Mouse (Mus musculus) fibroblast of lung, adult 2 months (primary cell): ENCODE measurements around the gene Hoxd3.

Experiments
- DNase-seq: peaks from one replicate; pipeline ENCODE4 v3.0.0-alpha.2; 2011; ENCODE audit warnings: low read depth

The Hoxd3 gene

DNA sequence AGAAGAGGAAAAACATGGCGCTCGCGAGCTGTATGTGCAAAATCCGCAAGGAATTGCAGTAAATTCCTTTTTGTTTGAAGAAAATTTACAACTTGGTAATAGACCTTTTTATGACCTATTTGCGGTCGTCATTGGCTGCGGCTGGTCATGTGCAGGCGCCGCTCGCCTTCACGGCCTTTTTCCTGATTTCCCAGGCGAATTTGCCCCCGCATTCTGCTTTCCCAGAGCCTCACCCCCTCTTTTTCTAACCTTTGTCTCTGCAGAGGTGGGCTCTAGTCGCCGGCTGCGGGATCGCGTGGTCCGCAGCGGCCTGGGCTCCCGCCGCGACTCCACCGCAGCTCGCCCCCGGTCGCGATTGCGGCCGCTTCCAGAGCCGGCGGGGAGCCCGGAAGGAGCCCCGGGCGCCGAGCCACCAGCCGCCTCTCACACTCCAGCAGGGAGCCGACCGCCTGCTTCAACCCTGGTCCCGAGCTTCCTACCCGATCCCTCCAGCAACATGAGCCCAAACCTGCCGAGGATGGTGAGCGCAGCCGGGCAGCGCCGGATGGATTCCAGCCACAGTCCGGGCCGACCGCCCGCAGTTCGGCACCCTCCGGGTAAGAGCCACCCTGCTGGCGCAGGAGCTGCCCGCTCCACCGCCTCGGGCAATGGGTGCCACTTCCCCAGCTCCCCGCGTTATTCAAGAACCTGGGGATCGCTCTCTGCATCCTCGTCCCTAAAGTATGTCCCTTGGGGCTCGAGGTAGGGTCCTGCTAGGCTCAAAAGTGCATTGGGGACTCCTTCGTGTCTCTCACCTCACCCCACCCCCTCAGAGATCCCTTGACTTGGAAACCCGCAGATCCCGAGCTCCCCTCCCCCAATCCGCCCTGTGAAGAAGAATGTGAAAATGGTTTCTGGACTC lies at the start of gene Hoxd3, which contains the start of gene Hoxd4:
TSS of gene Hoxd3 (plus strand) at position 207 of the 901 bp plus-strand sequence.
TSS of gene Hoxd4 (plus strand) at position 209 of the 901 bp plus-strand sequence.
- DNase-seq: no peak

DNA sequence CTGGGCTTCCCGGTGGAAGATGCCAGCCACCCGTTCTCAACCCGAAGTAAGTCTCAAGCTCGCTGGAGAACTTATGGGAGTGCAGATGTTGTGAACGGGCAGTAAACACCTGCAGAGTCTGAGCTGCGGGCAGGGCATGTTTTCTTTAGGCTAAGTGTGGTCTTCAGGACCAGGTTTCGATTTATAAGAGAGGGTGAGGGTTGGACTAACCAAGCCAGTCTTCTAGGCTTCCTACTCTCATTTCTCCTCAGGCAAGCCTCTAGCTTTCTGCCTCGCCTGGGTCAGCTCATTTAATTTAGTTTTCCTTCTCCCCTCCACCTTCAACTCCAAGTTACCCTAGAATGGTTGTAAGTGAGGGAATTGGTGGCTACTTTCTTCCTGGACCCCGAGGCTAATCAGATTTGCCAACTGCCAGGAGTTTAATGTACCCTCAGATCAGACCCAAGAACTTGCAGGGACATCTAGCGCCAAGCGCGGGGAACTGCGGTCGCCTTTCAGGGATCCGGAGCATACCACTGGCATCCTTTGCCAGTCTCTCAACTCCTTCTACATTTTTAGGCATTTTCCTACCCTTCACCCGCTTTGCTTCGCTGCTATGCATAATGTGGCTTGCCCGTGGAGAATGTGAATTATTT lies 48.3 kb upstream of the Hoxd3 start:
- no peak for DNase-seq

DNA sequence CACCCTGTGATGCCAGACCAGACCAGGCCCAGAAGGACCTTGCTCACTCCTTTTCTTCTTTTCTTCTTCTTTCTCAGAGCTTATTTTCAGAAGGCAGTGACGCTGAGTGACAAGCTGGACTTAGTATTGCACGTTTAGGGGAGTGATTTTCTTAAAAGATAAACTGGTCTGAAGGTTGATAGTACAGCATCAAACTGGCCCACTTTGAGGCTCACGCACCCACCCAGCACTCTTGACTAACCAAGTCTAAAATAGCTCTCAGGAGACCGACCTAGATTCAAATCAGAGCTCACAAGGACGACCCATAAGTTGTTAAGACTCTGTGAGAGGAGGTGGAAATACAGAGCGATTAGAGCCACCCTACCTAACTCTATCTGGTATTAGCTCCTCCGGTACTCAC lies 45.3 kb upstream of the Hoxd3 start:
- no peak for DNase-seq

DNA sequence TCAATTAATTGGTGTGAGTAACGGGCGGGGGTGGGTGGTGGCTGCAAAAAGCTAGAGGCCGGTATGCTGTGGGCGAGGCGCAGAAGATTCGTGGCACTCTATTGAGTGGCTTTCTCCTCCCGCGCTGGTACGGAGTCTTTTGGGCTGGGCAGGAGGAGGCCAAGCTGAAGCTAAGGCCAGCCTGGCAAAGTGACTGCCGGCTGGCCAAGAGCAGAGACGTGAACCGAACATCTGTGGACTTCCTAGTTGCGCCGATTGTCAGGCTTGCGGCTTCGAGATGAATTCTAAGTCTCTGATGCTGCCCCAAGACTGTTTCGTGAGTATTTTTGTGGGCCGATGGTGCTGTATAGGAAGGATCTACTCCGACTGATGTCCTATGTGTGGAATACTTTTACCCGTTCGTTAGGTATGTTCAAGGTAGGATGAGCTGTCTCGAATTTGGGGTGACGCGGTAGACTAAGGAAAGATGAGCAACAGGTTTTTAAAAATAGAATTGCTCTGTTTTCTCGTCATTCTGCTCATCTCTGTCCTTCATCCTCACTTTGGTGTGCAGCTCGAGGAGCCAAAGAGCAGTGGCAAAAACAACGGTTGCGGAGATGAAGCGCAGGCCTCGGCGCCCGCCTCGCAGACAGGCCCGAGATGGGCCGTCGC lies 44.4 kb upstream of the Hoxd3 start:
- no peak for DNase-seq

DNA sequence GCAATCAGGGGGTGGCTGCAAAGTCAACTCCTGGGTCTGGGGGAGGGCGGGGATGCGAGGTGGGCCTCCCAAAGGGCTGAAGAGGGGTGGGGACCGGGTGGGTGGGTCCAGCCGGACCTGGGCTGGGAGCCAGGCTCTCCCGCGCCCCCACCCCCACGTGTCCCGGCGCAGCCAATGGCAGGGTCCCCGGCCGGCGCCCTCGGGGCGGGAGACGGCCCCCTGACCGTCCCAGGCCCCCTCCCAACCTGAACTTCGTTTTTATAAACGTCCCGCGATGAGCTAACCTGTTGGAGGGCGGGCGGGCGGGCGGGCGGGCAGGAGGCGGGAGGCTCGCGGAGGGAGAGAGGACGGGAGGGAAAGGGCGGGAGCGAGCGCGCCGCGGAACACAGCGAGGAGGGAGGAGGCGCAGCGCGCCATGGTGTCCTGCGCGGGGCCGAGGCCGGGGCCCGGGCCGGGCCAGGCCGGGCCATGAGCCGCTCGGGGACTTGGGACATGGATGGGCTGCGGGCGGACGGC lies 43.8 kb upstream of the Hoxd3 start, which contains the start of gene Hoxd13:
TSS of gene Hoxd13 (plus strand) at position 469 of the 516 bp plus-strand sequence.
- no peak for DNase-seq

DNA sequence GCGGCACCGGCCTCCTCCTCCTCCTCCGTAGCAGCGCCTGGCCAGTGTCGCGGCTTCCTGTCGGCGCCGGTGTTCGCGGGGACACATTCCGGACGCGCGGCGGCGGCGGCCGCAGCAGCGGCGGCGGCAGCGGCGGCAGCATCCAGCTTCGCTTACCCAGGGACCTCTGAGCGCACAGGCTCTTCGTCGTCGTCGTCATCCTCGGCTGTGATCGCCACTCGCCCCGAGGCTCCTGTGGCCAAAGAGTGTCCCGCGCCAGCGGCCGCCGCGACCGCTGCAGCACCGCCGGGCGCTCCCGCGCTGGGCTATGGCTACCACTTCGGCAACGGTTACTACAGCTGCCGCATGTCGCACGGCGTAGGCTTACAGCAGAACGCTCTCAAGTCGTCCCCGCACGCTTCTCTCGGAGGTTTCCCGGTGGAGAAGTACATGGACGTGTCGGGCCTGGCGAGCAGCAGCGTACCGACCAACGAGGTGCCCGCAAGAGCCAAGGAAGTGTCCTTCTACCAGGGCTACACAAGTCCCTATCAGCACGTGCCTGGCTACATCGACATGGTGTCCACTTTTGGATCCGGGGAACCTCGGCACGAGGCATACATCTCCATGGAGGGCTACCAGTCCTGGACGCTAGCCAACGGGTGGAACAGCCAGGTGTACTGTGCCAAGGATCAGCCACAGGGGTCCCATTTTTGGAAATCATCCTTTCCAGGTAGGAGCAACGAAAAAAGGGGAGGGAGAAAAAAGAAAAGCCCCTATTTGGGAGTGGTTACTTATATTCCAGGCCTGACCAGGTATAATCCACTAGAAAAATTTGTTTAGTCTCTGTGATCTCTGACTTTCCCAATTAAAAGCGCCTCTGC lies 43.1 kb upstream of the Hoxd3 start:
- DNase-seq: no peak

DNA sequence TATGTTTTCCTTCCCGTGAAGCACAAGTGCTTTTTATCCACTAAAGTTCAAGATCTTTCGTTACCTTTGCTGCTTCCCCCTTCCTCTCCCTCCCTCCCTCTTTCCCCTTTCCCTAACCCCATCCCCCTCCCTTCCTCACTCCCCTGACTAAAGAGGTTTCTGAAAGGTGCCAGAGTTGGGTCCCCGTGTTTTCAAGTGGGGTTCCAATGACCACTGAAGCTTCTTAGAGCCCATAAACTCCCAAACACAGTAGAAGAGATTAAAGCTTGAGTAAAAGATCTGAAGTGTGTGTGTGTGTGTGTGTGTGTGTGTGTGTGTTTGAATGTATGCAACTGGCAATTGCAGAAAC lies 42.5 kb upstream of the Hoxd3 start:
- DNase-seq: no peak

DNA sequence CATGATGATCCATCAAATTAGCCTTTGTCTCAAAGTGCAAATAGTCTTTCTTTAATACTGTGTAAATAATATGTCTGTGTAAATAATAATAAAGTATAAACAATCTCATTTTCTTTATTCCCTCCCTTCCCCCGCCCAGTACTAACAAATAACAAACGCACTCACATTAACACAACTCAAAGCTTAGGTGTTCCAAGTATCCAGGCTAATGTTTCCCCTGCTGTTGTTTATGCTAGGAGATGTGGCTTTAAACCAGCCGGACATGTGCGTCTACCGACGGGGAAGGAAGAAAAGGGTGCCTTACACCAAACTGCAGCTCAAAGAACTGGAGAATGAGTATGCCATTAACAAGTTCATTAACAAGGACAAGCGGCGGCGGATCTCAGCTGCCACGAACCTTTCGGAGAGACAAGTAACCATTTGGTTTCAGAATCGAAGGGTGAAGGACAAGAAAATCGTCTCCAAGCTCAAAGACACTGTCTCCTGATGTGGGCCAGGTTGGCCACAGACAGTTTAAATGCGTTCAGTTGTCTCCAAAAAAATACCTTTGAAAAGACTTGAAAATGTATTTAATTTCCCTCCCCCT lies 42.0 kb upstream of the Hoxd3 start:
- DNase-seq: no peak

DNA sequence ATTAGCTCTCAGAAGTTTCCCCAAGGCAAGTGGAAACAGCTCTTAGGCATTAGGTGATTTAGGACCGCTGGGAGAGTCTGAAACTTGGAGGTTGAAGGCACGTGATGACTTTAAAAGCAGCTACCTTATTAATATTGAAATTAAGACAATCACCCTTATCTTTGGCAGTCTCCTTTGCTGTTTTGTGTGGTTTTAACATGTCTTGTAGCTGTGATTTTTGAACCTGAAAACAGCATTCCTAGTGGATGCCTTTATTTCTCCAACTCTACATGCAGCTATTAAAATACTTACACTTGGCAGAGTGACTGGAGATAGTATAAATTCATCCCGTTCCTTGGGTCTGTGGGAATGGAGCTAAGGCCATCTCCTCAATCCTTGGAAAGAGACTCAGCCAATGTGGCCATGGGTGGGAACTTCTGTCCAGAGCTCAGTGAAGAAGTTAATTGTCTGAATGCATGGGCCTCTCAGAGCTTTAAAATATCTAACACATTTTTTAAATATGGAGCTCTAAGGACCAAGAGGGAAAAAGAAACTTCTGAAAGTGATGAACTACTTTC lies 41.0 kb upstream of the Hoxd3 start:
- DNase-seq: no peak

DNA sequence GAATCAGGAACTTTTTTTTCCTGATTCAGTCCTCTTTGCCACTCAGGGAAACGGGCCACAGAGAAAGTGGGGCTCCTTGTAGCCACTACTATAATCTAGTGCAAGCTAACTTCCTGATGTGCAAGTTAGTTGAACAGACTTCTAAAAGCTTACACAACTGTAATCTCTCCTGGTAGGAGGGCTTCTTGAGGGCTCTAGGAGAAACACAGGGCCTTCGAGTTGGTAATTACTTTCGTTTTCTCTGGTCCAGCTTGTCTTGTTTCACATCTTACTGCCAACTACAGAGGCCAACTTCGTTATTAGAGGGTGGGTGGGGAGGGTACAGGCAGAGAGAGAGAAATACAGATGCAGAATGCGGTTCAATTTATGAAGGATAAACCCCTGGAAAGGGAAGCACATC lies 39.9 kb upstream of the Hoxd3 start:
- no peak for DNase-seq

DNA sequence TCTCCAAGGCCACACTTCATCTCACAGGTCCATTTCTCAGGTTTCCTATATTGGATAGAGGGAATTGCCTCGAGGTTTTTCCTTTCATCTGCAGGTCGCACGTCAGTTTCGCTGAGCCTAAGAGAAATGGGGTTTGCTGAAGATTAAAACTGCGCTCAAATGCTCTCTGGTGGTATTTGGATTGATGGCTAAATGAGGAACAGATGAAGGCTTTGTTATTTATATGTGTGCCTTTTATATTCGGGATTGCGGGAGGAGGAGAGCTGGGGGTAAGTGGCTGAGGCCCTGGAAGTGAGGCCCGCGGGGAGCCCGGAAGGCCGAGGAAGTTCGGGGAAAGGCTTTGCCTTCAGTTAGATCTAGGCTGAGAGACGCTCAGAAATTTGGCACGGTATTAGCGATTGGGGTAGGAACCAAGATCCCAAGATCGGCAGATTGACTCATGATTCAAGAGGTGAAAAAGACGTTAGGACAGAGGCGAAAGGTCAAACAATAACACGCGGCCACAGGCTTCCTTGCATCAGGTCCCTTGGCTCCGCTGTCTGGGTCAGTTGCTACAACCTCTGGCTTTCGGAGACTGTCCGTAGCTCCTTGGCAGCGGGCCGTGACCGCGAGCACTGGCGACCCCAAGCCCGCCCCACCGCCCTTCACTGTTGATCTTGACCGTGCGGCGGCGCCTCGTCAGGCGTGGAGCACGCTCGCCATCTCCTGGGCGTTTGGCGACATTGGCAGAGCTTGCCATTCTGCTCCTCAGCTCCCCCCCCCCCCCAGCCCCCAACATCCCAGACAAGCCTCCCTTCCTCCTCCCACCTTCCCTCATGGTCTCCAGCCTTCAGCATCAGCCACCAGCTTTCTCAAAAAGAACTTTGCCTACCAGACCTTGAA lies 39.0 kb upstream of the Hoxd3 start:
- DNase-seq: no peak

DNA sequence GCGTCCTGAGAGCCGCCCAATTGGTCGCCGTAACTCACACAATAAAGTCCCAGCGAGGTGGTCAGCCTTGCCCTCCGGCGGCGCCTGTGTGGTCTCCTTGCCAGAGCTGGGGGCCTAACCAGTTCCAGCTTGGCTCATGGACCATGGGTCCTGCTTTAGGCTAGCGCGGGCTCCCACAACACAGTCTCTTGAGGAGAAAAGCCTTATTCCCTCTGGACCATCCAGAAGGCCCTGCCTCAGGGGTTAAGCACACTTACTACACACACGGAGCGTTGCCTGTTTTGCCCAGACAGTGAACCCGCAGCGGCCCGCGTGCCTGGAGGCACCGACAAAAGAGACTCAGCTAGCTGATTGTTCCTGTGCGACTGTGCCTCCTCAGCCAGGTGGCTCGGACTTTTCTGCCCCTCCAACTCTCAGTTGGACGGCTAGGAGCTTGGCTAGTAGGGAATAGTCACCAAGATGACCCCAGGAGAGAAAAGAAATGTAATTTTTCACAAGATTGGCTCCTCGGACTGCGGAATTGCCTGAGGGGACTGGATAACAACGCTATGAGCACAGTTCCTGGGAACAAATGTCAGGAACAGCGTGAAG lies 37.8 kb upstream of the Hoxd3 start:
- no peak for DNase-seq

DNA sequence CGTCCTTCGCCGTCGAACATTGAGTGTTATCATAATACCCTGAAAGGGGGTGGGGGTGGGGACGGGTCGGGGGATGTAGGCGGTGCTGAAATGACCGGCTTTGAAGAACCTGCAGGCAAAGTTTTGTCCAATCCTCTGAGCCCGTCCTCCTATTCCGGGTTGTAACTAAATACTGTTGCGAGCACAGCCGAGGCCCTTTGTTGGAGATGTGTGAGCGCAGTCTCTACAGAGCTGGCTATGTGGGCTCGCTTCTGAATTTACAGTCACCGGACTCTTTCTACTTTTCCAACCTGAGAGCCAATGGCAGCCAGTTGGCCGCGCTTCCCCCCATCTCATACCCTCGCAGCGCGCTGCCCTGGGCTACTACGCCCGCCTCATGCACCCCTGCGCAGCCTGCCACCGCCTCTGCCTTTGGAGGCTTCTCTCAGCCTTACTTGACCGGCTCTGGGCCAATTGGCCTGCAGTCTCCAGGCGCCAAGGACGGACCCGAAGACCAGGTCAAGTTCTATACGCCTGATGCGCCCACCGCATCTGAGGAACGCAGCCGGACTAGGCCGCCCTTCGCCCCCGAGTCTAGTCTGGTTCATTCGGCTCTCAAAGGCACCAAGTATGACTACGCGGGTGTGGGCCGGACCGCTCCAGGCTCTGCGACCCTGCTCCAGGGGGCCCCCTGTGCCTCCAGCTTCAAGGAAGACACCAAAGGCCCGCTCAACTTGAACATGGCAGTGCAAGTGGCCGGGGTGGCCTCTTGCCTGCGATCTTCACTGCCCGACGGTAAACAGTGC lies 36.7 kb upstream of the Hoxd3 start, which contains the start of gene Hoxd12:
TSS of gene Hoxd12 (plus strand) at position 133 of the 785 bp plus-strand sequence.
- DNase-seq: no peak

DNA sequence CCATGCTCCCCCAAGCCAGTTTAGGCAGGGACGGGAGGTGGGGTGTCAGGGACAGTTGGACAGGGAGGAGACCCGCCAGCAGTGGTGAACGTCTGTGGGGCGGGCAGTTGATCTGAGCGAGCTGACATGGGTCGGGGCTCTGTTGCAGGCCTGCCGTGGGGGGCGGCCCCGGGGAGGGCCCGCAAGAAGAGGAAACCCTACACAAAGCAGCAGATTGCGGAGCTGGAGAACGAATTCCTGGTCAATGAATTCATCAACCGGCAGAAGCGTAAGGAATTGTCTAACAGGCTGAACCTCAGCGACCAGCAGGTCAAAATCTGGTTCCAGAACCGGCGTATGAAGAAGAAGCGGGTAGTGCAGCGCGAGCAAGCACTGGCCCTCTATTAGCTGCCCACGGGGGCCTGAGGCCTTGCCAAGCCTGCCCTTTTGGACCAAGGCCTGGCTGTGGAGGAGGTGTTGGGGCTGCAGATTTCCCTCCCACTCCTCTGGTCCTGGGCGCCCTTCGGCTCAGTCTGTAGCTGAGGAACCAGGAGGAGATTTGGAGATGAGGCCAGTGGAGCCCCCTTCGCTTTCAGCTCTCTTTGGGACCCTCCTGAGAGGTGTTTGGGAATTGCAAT lies 36.0 kb upstream of the Hoxd3 start:
- no peak for DNase-seq

DNA sequence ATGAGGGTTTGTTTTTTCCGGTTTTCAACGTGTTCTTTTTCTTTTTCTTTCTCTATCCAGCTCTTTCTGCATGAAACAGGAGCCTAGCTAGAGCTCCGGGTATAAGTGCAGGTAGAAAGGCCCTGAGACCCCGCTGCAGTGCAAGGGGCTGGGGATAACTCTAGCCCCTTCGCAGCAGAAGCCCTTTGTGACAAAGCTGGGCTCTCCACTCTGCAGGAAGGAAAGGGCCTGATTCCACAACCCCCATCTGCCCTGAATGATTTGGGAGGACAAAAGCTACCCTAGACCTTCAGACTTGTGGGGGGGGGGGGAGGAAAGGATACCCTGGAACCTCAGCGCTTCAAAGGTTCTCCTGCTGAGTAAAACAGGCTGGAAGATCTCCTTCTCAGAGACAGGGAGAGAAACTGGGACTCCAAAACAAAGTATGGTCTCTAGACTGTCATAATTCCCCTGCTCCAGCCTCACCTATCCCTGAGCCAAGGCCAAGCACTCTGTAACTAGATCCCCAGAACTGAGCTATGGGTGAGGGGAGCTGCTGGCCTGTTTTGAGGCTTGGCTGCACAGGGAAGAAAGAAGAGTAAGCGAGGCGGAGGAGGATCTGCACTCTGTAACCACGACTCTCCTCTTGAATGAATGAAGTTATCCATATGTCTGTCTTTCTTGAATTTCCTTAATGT lies 35.2 kb upstream of the Hoxd3 start:
- no peak for DNase-seq

DNA sequence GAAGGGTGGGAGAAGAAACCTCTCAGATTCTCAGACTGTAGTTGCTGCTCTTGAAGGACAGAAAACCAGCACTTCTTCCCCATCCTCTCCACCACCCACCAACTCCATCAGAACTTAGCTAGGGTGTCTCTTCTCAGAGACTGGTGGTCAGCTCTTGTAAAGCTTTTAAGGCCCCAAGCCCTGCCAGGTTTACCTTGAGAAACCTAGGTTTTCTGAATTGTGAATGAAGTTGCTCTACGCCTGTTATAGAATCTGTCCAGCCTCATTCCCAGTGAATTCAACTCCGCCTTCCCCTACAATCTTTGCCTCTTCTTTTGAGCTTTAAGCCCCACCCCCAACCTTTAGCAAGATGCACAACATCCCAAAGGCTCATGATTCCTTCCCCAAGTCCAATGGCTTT lies 34.6 kb upstream of the Hoxd3 start:
- DNase-seq: no peak

DNA sequence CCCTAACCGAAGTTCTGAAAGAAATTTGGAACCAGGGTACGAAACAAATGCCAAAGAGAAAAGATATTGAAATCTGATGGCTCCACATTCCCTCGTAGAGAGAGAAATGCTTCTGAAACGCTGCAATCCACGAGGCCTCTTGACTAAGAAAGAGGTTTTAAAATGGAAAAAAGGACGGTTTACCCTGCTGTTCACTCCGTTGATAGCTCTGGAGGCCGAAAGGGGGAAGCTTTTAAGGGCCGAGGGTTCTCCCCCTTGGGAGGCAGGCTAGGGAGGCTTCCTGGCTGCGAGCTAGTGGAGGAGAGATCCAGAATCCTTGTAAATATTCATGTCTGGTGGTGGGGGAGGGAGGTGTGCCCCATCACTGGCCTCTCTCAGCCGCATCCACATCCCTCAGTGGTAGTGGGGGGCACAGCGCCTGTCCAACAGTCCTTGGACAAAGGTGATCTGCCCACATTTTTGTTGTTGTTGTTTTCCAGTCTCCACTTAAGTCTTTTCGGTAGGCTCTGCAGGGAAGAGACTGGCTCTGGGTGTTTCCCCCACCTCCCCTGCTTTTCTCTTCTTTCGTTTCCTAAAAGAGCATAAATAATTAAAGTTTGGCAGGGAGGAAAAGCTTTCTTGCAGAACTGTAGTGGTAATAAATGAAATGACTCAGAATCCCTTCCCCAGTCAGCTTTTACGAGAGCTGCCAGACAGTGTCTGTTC lies 32.7 kb upstream of the Hoxd3 start, which contains the start of gene Hoxd11:
TSS of gene Hoxd11 (plus strand) at position 667 of the 705 bp plus-strand sequence.
- DNase-seq: no peak
